16 mouse cellular contexts compared by ENCODE assay signal in the genomic region with DNA sequence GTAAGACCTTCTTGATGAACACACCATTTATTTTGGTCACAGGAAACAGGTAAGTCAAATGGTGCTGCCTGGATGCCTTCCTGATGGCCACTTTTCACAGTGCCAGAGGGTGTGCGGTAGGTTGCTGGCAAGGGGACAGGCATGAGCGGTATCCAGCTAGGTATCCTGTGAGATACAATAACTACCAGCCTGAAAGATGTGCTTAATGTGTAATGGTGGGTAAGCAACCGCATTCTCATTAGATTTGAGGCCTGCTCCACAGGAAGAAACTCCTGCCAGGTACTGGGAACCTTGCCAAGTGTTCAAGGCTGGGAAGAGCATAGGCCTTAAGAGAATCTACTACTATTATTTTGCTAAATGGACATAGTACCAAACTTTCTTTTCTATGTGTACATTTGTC. TPM values are rescaled to one million over a fixed set of nuclear protein-coding genes. Genes with fewer than 3 reads are reported as not detected.
DNase-seq lines count a peak whose midpoint lies in the region; ATAC-seq lines count a peak whose summit lies in the region.
"Had no signal": no experiment of that assay in that cellular context is flagged by ENCODE, and none has a peak within 500 bp of the region (broad histone marks: within the 10 kb centered on the region; RNA-seq: fewer than 3 reads in every experiment).

No protein-coding gene starts in this region.

- no peaks in the 10 kb centered on the region for H3K36me3 ChIP-seq in forebrain, embryonic 14.5 days (ENCODE audit: control insufficient read depth, insufficient read depth, low read length)
- H3K36me3 ChIP-seq in forebrain, embryonic 10.5 days (replicated peaks) = no peaks in the 10 kb centered on the region
- H3K36me3 ChIP-seq: embryonic facial prominence, embryonic 15.5 days; forebrain, embryonic 12.5 days; neural tube, embryonic 12.5 days had no signal

- H3K27ac ChIP-seq in forebrain, embryonic 14.5 days (ENCODE audit: low read depth, low read length) = no peak overlapping the region
- no peak overlapping the region for H3K27ac ChIP-seq in forebrain, embryonic 10.5 days
- H3K27ac ChIP-seq: embryonic facial prominence, embryonic 15.5 days; forebrain, embryonic 12.5 days; left cerebral cortex, adult 2 months; neural tube, embryonic 12.5 days had no signal

- peak; percentile 11 for DNase-seq in forebrain, embryonic 14.5 days (ENCODE audit: low spot score)
- no peak for DNase-seq in forebrain, embryonic 10.5 days (ENCODE audit: extremely low spot score, low spot score)
- peak; percentile 42 to 45 for DNase-seq in kidney, postnatal 25 days
- no peak for DNase-seq in kidney, adult 18-20 months
- peak; percentile 92 to 93 for DNase-seq in cerebellum, postnatal 10 days
- no peak for DNase-seq in heart, adult 18-20 months
- DNase-seq in lung, postnatal 10 days = no peak
- DNase-seq: lung, embryonic 14.5 days; retina, postnatal 1 day; thymus, adult 2 months had no signal

- ATAC-seq in forebrain, embryonic 14.5 days = no peak
- peak; percentile 90 for ATAC-seq in cerebellum, adult (ENCODE audit: insufficient number of reproducible peaks, low FRiP score, low TSS enrichment)

- no peak overlapping the region for H3K9ac ChIP-seq in forebrain, embryonic 14.5 days (ENCODE audit: low read length)
- H3K9ac ChIP-seq: embryonic facial prominence, embryonic 15.5 days; forebrain, embryonic 12.5 days; lung, embryonic 14.5 days; neural tube, embryonic 12.5 days had no signal

- H3K27me3 ChIP-seq in forebrain, embryonic 14.5 days (replicated peaks; ENCODE audit: control insufficient read depth, insufficient read depth, low read length) = no peaks in the 10 kb centered on the region
- H3K27me3 ChIP-seq in forebrain, embryonic 10.5 days (ENCODE audit: poor library complexity, severe bottlenecking) = no peaks in the 10 kb centered on the region
- H3K27me3 ChIP-seq: embryonic facial prominence, embryonic 15.5 days; forebrain, embryonic 12.5 days; megakaryocyte, embryonic 14.5 days; neural tube, embryonic 12.5 days had no signal

- H3K4me3 ChIP-seq in forebrain, embryonic 14.5 days (ENCODE audit: low read depth, low read length) = no peak overlapping the region
- no peak overlapping the region for H3K4me3 ChIP-seq in forebrain, embryonic 10.5 days
- H3K4me3 ChIP-seq: embryonic facial prominence, embryonic 15.5 days; forebrain, embryonic 12.5 days; left cerebral cortex, adult 2 months; megakaryocyte, embryonic 14.5 days; neural tube, embryonic 12.5 days had no signal

- H3K4me2 ChIP-seq in forebrain, embryonic 14.5 days (ENCODE audit: low read length) = no peak overlapping the region
- H3K4me2 ChIP-seq: embryonic facial prominence, embryonic 15.5 days; forebrain, embryonic 12.5 days; lung, embryonic 14.5 days; neural tube, embryonic 12.5 days had no signal

- H3K9me3 ChIP-seq in forebrain, embryonic 14.5 days (replicated peaks; ENCODE audit: control insufficient read depth, low read length) = no peaks in the 10 kb centered on the region
- no peaks in the 10 kb centered on the region for H3K9me3 ChIP-seq in forebrain, embryonic 10.5 days
- H3K9me3 ChIP-seq: embryonic facial prominence, embryonic 15.5 days; forebrain, embryonic 12.5 days; neural tube, embryonic 12.5 days had no signal

- 61% methylated on average over 3 of the region's 3 CpGs for WGBS in forebrain, embryonic 14.5 days
- WGBS in forebrain, embryonic 10.5 days = 92% methylated on average over 3 of the region's 3 CpGs

- H3K4me1 ChIP-seq in forebrain, embryonic 14.5 days (ENCODE audit: control insufficient read depth, insufficient read depth, low read length) = no peaks in the 10 kb centered on the region
- H3K4me1 ChIP-seq in forebrain, embryonic 10.5 days = peaks cover 4% of the 10 kb centered on the region; the same call in 1 of the 2 replicates
- H3K4me1 ChIP-seq: embryonic facial prominence, embryonic 15.5 days; forebrain, embryonic 12.5 days; neural tube, embryonic 12.5 days had no signal

RNA-seq across cellular contexts. Expression of gene Ube2e1, which starts 9.4 kb away (rescaled TPM):
- polyA plus RNA-seq in forebrain, embryonic 14.5 days (2014; fragmentation: Nextera tagmentation; extraction: Ambion mirVana) = 78.0 and 78.7 TPM in 2 replicates
- 166 and 172 TPM in 2 replicates for polyA plus RNA-seq in forebrain, embryonic 10.5 days (2016; fragmentation: Nextera tagmentation; extraction: Ambion mirVana)
- 10 to 100 TPM; 40.8 to 45.5 TPM for total RNA-seq in heart, adult 18-20 months (2021)

Comparison
In these comparisons a context has a peak if more than half of its experiments do, and no peak if none do; other contexts are left out.
1. DNase-seq: peak in forebrain, embryonic 14.5 days (single experiment), kidney, postnatal 25 days (2 of 2) and cerebellum, postnatal 10 days (2 of 2); none in forebrain, embryonic 10.5 days (single experiment), kidney, adult 18-20 months (single experiment), heart, adult 18-20 months (0 of 2) and lung, postnatal 10 days (single experiment).